Mouse (Mus musculus): Measurements from ENCODE around the gene Fabp7.

DNA sequence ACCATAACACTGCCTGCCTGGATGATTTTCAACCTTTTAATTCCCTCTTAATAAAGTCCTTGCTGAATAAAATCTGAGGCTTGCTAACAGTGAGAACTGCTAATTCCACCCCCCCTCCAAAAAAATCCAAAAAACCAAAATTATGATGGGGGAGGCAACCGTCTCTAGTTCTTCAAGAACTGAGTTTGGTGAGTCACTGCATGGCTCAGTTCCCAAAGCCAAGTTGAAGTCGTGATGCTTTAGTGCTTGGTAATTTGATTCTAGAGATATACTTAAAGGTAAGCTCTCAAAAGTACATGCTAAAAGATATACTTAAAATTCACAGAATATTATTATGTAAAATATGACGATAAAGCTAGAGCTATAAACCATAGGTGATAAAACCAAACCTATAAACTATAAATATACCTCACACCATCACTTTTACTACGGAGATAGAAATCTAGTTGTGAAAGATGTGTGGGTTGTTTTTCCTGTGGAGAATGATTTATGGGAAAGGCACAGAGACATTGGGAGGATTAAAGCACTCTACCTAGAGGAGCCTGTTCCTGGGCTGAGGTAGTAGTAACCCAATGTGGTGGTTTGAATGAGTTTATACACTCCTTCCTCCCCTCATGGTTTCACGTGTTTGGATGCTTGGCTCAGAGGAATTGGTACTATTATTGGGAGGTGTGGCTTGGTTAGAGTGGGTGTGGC lies 27.6 kb downstream of the Fabp7 start:
- TF ChIP-seq CTCF (IDR thresholded peaks at IDR 0.05; ENCODE audit: borderline replicate concordance, insufficient read depth, low read length) (no peak), POLR2A (IDR thresholded peaks at IDR 0.05; ENCODE audit: low read depth, low read length) (no peak)

Measured in embryonic fibroblast, embryonic 13.5 days (primary cell).